Mouse (Mus musculus) forebrain, embryonic 15.5 days (tissue): ENCODE measurements around the gene Sumf2. TPM values are rescaled to one million over a fixed set of nuclear protein-coding genes. Genes with fewer than 3 reads are reported as not detected.

Source experiments
- ATAC-seq: fragments of 200-750 bp; cut with Nextera tagmentation; replicated peaks from 2 replicates; pipeline ENCODE4 v1.8.0; 2017; ENCODE audit warnings: mild to moderate bottlenecking, moderate TSS enrichment, moderate library complexity
- H3K27ac ChIP-seq: fragments of 300-500 bp; sonication (generic); replicated peaks from 2 replicates; pipeline ENCODE4 v1.5.1; 2015; ENCODE audit warnings: mild to moderate bottlenecking, inconsistent platforms
- H3K27me3 ChIP-seq: fragments of 300-500 bp; sonication (generic); 2 replicates; pipeline ENCODE4 v1.6.1; 2015; ENCODE audit warnings: inconsistent platforms
- H3K36me3 ChIP-seq: fragments of 300-500 bp; sonication (generic); 2 replicates; pipeline ENCODE4 v1.6.1; 2015; ENCODE audit warnings: mild to moderate bottlenecking, inconsistent platforms
- H3K4me1 ChIP-seq: fragments of 300-500 bp; sonication (generic); 2 replicates; pipeline ENCODE4 v1.6.1; 2015; ENCODE audit warnings: inconsistent platforms
- H3K4me2 ChIP-seq: fragments of 300-500 bp; sonication (generic); replicated peaks from 2 replicates; pipeline ENCODE4 v1.6.1; 2015; ENCODE audit warnings: mild to moderate bottlenecking, inconsistent platforms
- H3K4me3 ChIP-seq: fragments of 300-500 bp; sonication (generic); 2 replicates; pipeline ENCODE4 v1.5.1; 2015; ENCODE audit warnings: mild to moderate bottlenecking, inconsistent platforms
- H3K9ac ChIP-seq: fragments of 300-500 bp; sonication (generic); replicated peaks from 2 replicates; pipeline ENCODE4 v1.6.1; 2015; ENCODE audit warnings: mild to moderate bottlenecking, inconsistent platforms
- H3K9me3 ChIP-seq: fragments of 300-500 bp; sonication (generic); 2 replicates; pipeline ENCODE4 v1.6.1; 2016; ENCODE audit warnings: inconsistent platforms
- WGBS: fragments of 180-500 bp; shearing (Covaris S2); methylation state at CpG from one replicate; pipeline ENCODE4 v1.1.7; 2015; ENCODE audit warnings: mixed read lengths; 5-methylcytosine and 5-hydroxymethylcytosine counted together
- polyA plus RNA-seq: library from polyadenylated mRNA; unstranded; fragments of >200 nt; fragmentation: Nextera tagmentation; extraction: Ambion mirVana; gene quantifications from 2 replicates; pipeline ENCODE4 v1.2.1, GENCODE M21; 2015

The Sumf2 gene
- polyA plus RNA-seq, 1 experiment from 2014 or later, result 25.4 TPM

- H3K36me3 ChIP-seq, result no peaks in the 10 kb centered on the region
- WGBS, result 73% methylated on average over 9 of the region's 9 CpGs
Observed at GRCm38 (mm10) chr5:129909147-129909546, 62.4 kb downstream of the Sumf2 start.

DNA sequence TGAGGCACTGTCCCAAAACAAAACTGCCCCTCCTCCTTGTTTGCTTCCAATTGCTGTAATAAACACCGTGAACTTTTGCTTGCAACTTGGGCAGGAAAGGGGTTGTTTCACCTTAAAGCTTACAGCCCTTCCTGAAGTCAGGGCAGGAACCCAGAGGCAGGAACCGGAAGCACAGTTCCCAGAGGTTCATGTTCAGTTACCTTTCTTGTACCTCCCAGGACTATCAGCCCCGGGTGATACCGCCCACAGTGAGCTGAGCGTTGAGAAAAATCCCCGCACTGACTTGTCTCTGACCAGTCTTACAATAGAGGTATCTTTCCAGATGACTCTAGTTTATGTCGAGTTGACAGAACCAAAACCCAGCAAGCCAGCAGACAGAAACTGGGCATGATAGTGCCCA is 62.8 kb downstream of the Sumf2 start:
- Histone ChIP-seq H3K4me2 (no peak overlapping the region), H3K36me3 (no peaks in the 10 kb centered on the region), H3K4me3 (peak overlapping the region; percentile 67; the same call in 1 of the 2 replicates), H3K9me3 (no peaks in the 10 kb centered on the region), H3K27me3 (no peaks in the 10 kb centered on the region), H3K4me1 (peaks cover 8% of the 10 kb centered on the region), H3K27ac (no peak overlapping the region), H3K9ac (no peak overlapping the region)
- WGBS, result 88% methylated on average over 7 of the region's 7 CpGs
- no peak for ATAC-seq

More at GRCm38 (mm10) chr5:129909147-129909546, 62.4 kb downstream of the Sumf2 start:
- peak overlapping the region; percentile 80 for H3K9ac ChIP-seq
- H3K4me1 ChIP-seq, result peaks cover 8% of the 10 kb centered on the region
- H3K27ac ChIP-seq, result peak overlapping the region; percentile 89; the same call in 1 of the 2 replicates
- ATAC-seq, result no peak
- H3K27me3 ChIP-seq, result no peaks in the 10 kb centered on the region
- no peaks in the 10 kb centered on the region for H3K9me3 ChIP-seq
- H3K4me3 ChIP-seq, result peak overlapping the region; percentile 67
- peak overlapping the region; percentile 78 for H3K4me2 ChIP-seq

Other genes starting within 250 kb of the Sumf2 start
- 9.3 and 9.4 TPM in 2 replicates for gene Zfp11, start 176.9 kb upstream of the Sumf2 start, polyA plus RNA-seq
- gene Sept14, start 138.5 kb upstream of the Sumf2 start, polyA plus RNA-seq, result not detected in 2 replicates
- gene Mrps17, start 131.5 kb upstream of the Sumf2 start, polyA plus RNA-seq, result 189 TPM in 2 replicates
- 75.0 and 79.4 TPM in 2 replicates for gene Nipsnap2, start 121.9 kb upstream of the Sumf2 start, polyA plus RNA-seq
- 47.9 and 48.0 TPM in 2 replicates for gene Psph, start 59.5 kb upstream of the Sumf2 start, polyA plus RNA-seq
- 895 and 945 TPM in 2 replicates for gene Chchd2, start 40.5 kb downstream of the Sumf2 start, polyA plus RNA-seq
- 16.3 and 17.2 TPM in 2 replicates for gene Zbed5, start 48.7 kb downstream of the Sumf2 start, polyA plus RNA-seq
- gene Phkg1, start 51.6 kb downstream of the Sumf2 start, polyA plus RNA-seq, result 0.45 and 0.50 TPM in 2 replicates
- 3.9 and 6.0 TPM in 2 replicates for gene Nupr1l, start 61.6 kb downstream of the Sumf2 start, polyA plus RNA-seq
- gene Vkorc1l1, start 95.0 kb downstream of the Sumf2 start, polyA plus RNA-seq, result 30.4 and 31.3 TPM in 2 replicates
- 17.6 TPM in 2 replicates for gene Gusb, start 156.1 kb downstream of the Sumf2 start, polyA plus RNA-seq
- 23.1 and 29.5 TPM in 2 replicates for gene Asl, start 182.3 kb downstream of the Sumf2 start, polyA plus RNA-seq
- gene Crcp, start 182.3 kb downstream of the Sumf2 start, polyA plus RNA-seq, result 72.9 and 82.8 TPM in 2 replicates
- gene Tpst1, start 226.3 kb downstream of the Sumf2 start, polyA plus RNA-seq, result 57.5 and 57.7 TPM in 2 replicates